16 mouse cellular contexts compared by ENCODE assay signal in the genomic region with DNA sequence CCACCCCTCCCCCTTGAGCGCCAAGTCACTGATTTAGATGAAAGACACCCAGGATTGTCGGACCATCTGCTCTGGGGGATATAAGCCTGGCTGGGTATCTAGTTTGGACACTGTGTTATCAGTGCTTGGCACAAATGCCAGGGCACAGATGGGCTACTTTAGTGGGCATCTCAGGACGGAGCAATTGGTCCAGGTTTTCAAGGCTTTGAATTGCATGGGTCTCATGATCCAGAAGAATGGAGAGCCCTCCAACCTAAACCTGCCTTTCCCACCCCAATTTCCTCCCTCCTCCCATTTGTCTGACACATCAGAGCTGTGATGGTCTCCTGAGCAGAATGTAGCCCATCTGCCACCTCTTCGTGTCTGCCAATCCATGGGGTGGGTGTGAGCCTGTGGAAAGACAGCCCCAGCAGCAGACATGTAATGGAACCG. TPM values are rescaled to one million over a fixed set of nuclear protein-coding genes. Genes with fewer than 3 reads are reported as not detected.
DNase-seq lines count a peak whose midpoint lies in the region; ATAC-seq and TF ChIP-seq lines count a peak whose summit lies in the region.
"Had no signal": no experiment of that assay in that cellular context is flagged by ENCODE, and none has a peak within 500 bp of the region (broad histone marks: within the 10 kb centered on the region; RNA-seq: fewer than 3 reads in every experiment).

No protein-coding gene starts in this region.

- H3K9ac ChIP-seq in hindbrain, embryonic 13.5 days: no peak overlapping the region
- H3K9ac ChIP-seq in forebrain, embryonic 15.5 days (replicated peaks): no peak overlapping the region
- no peak overlapping the region for H3K9ac ChIP-seq in heart, adult 2 months (ENCODE audit: low read depth, low read length)
- H3K9ac ChIP-seq: limb, embryonic 15.5 days; midbrain, embryonic 13.5 days had no signal

- peaks cover 18% of the 10 kb centered on the region for H3K36me3 ChIP-seq in hindbrain, embryonic 13.5 days
- H3K36me3 ChIP-seq in hindbrain, embryonic 10.5 days: no peaks in the 10 kb centered on the region
- peaks cover 20% of the 10 kb centered on the region for H3K36me3 ChIP-seq in forebrain, embryonic 15.5 days
- H3K36me3 ChIP-seq in heart, adult 2 months (ENCODE audit: control insufficient read depth, insufficient read depth, low read length): no peaks in the 10 kb centered on the region
- H3K36me3 ChIP-seq: limb, embryonic 15.5 days had no signal

- no peak overlapping the region for H3K4me2 ChIP-seq in hindbrain, embryonic 13.5 days
- H3K4me2 ChIP-seq in forebrain, embryonic 15.5 days (replicated peaks): no peak overlapping the region; the same call in 1 of the 2 replicates
- H3K4me2 ChIP-seq: limb, embryonic 15.5 days; midbrain, embryonic 13.5 days had no signal

- TF ChIP-seq CTCF in heart, adult 2 months (IDR thresholded peaks at IDR 0.05): no peak

- H3K4me3 ChIP-seq in hindbrain, embryonic 13.5 days: no peak overlapping the region
- H3K4me3 ChIP-seq in hindbrain, embryonic 10.5 days: no peak overlapping the region
- H3K4me3 ChIP-seq in forebrain, embryonic 15.5 days: no peak overlapping the region
- H3K4me3 ChIP-seq in heart, adult 2 months: no peak overlapping the region
- H3K4me3 ChIP-seq: limb, embryonic 15.5 days; midbrain, embryonic 13.5 days had no signal

- intact Hi-C loops in heart, adult 2 months (cut with DNase I): no loop called here

- TF ChIP-seq EP300 in heart, adult 2 months (IDR thresholded peaks at IDR 0.05; ENCODE audit: insufficient read depth, low read depth, low read length): no peak

- DNase-seq in hindbrain, embryonic 10.5 days (ENCODE audit: low spot score): no peak
- DNase-seq in layer of hippocampus, postnatal 14 days (ENCODE audit: low spot score in 2 of 2): peak; percentile 72 to 90
- no peak for DNase-seq in kidney, adult 9 months
- DNase-seq in heart, adult 2 months: no peak
- DNase-seq in embryo, embryonic 10 days (ENCODE audit: low spot score): no peak
- DNase-seq: B cell, adult 2 months; gastrocnemius, postnatal 36 days; heart, postnatal 36 days; lung, postnatal 14 days; spleen, adult 18-20 months had no signal

- H3K27ac ChIP-seq in hindbrain, embryonic 13.5 days: peak overlapping the region; percentile 40; the same call in 1 of the 2 replicates
- no peak overlapping the region for H3K27ac ChIP-seq in hindbrain, embryonic 10.5 days
- peak overlapping the region; percentile 88 for H3K27ac ChIP-seq in forebrain, embryonic 15.5 days (replicated peaks)
- H3K27ac ChIP-seq in heart, adult 2 months: no peak overlapping the region
- H3K27ac ChIP-seq: limb, embryonic 15.5 days; midbrain, embryonic 13.5 days had no signal

- no peaks in the 10 kb centered on the region for H3K9me3 ChIP-seq in hindbrain, embryonic 13.5 days
- no peaks in the 10 kb centered on the region for H3K9me3 ChIP-seq in hindbrain, embryonic 10.5 days
- no peaks in the 10 kb centered on the region for H3K9me3 ChIP-seq in forebrain, embryonic 15.5 days
- H3K9me3 ChIP-seq: limb, embryonic 15.5 days; midbrain, embryonic 13.5 days had no signal

- H3K27me3 ChIP-seq in hindbrain, embryonic 13.5 days: peaks cover 69% of the 10 kb centered on the region
- H3K27me3 ChIP-seq in hindbrain, embryonic 10.5 days (ENCODE audit: insufficient read depth, poor library complexity, severe bottlenecking): peaks cover 94% of the 10 kb centered on the region
- no peaks in the 10 kb centered on the region for H3K27me3 ChIP-seq in forebrain, embryonic 15.5 days
- H3K27me3 ChIP-seq in heart, adult 2 months (ENCODE audit: control insufficient read depth, insufficient read depth, low read length): no peaks in the 10 kb centered on the region; the same call in none of the 2 replicates

- ATAC-seq in hindbrain, embryonic 13.5 days (ENCODE audit: low FRiP score): no peak
- peak; percentile 82; the same call in 1 of the 2 replicates for ATAC-seq in cerebellum, adult (ENCODE audit: insufficient number of reproducible peaks, low FRiP score, low TSS enrichment)
- peak; percentile 83 for ATAC-seq in forebrain, embryonic 15.5 days (replicated peaks)
- ATAC-seq: midbrain, embryonic 13.5 days had no signal

- 69% methylated on average over 5 of the region's 5 CpGs for WGBS in hindbrain, embryonic 13.5 days
- 67% methylated on average over 5 of the region's 5 CpGs for WGBS in hindbrain, embryonic 10.5 days
- WGBS in forebrain, embryonic 15.5 days: 46% methylated on average over 5 of the region's 5 CpGs
- 50% methylated on average over 5 of the region's 5 CpGs for WGBS in heart, adult 2 months

- peaks cover 46% of the 10 kb centered on the region for H3K4me1 ChIP-seq in hindbrain, embryonic 13.5 days (replicated peaks)
- H3K4me1 ChIP-seq in hindbrain, embryonic 10.5 days (replicated peaks): peaks cover 17% of the 10 kb centered on the region
- peaks cover 69% of the 10 kb centered on the region for H3K4me1 ChIP-seq in forebrain, embryonic 15.5 days
- H3K4me1 ChIP-seq in heart, adult 2 months (ENCODE audit: control insufficient read depth, insufficient read depth, low read length): no peaks in the 10 kb centered on the region

- no peak for TF ChIP-seq POLR2A in heart, adult 2 months (IDR thresholded peaks at IDR 0.05; ENCODE audit: insufficient read depth, low read depth, low read length)

- no peaks in the 10 kb centered on the region for H3K79me2 ChIP-seq in heart, adult 2 months (replicated peaks; ENCODE audit: control insufficient read depth, insufficient read depth, low read length)

RNA-seq across cellular contexts. Expression of a gene that starts 20.2 kb away (rescaled TPM):
- 112 and 121 TPM in 2 replicates for polyA plus RNA-seq in hindbrain, embryonic 13.5 days (2015; fragmentation: Nextera tagmentation; extraction: Ambion mirVana)
- 8.8 and 19.3 TPM in 2 replicates for polyA plus RNA-seq in hindbrain, embryonic 10.5 days (2016; fragmentation: Nextera tagmentation; extraction: Ambion mirVana)
- polyA plus RNA-seq in forebrain, embryonic 15.5 days (2015; fragmentation: Nextera tagmentation; extraction: Ambion mirVana): 243 and 249 TPM in 2 replicates
- 100 to 1,000 TPM; 162 to 163 TPM for total RNA-seq in layer of hippocampus, postnatal 14 days (2021)
- under 1 TPM; 0.68 to 0.80 TPM for total RNA-seq in heart, adult 2 months (2021)
- 0.59 and 0.70 TPM in 2 replicates for polyA plus RNA-seq in heart, adult 2 months (2012; rRNA removed)
- total RNA-seq: neutrophil, adult 5-6 weeks had no signal

RNA-seq across cellular contexts. Expression of a gene that starts 31.7 kb away (rescaled TPM):
- polyA plus RNA-seq in hindbrain, embryonic 13.5 days (2015; fragmentation: Nextera tagmentation; extraction: Ambion mirVana): 18.9 and 21.2 TPM in 2 replicates
- polyA plus RNA-seq in hindbrain, embryonic 10.5 days (2016; fragmentation: Nextera tagmentation; extraction: Ambion mirVana): 14.5 and 19.7 TPM in 2 replicates
- polyA plus RNA-seq in forebrain, embryonic 15.5 days (2015; fragmentation: Nextera tagmentation; extraction: Ambion mirVana): 22.5 and 26.0 TPM in 2 replicates
- total RNA-seq in layer of hippocampus, postnatal 14 days (2021): 10 to 100 TPM; 43.9 to 52.6 TPM
- 10 to 100 TPM; 23.6 to 30.5 TPM for total RNA-seq in heart, adult 2 months (2021)
- 22.3 and 25.3 TPM in 2 replicates for polyA plus RNA-seq in heart, adult 2 months (2012; rRNA removed)

RNA-seq across cellular contexts. Expression of a gene that starts 56.9 kb away (rescaled TPM):
- polyA plus RNA-seq in hindbrain, embryonic 13.5 days (2015; fragmentation: Nextera tagmentation; extraction: Ambion mirVana): 4.2 and 6.6 TPM in 2 replicates
- polyA plus RNA-seq in hindbrain, embryonic 10.5 days (2016; fragmentation: Nextera tagmentation; extraction: Ambion mirVana): 7.3 and 13.1 TPM in 2 replicates
- 10.2 and 11.2 TPM in 2 replicates for polyA plus RNA-seq in forebrain, embryonic 15.5 days (2015; fragmentation: Nextera tagmentation; extraction: Ambion mirVana)
- 1 to 10 TPM in 1 of 2 experiments, under 1 TPM in 1; 0.88 to 1.4 TPM for total RNA-seq in layer of hippocampus, postnatal 14 days (2021)
- total RNA-seq in heart, adult 2 months (2021): under 1 TPM; 0.52 to 0.77 TPM
- 0.47 and 0.82 TPM in 2 replicates for polyA plus RNA-seq in heart, adult 2 months (2012; rRNA removed)
- total RNA-seq: gastrocnemius, postnatal 36 days; neutrophil, adult 5-6 weeks had no signal

Comparison
In these comparisons a context has a peak if more than half of its experiments do, and no peak if none do; other contexts are left out.
1. H3K27ac ChIP-seq: peak in hindbrain, embryonic 13.5 days (single experiment) and forebrain, embryonic 15.5 days (single experiment); none in hindbrain, embryonic 10.5 days (single experiment) and heart, adult 2 months (single experiment).
2. DNase-seq: peak in layer of hippocampus, postnatal 14 days (2 of 2); none in hindbrain, embryonic 10.5 days (single experiment), kidney, adult 9 months (single experiment), heart, adult 2 months (0 of 2) and embryo, embryonic 10 days (single experiment).